Mouse (Mus musculus) megakaryocyte, embryonic 14.5 days (primary cell): Measurements from ENCODE around the gene Mkks. TPM values are rescaled to one million over a fixed set of nuclear protein-coding genes. Genes with fewer than 3 reads are reported as not detected.

Experiments used
- H3K27me3 ChIP-seq: replicated peaks from 2 replicates; pipeline ENCODE3; 2012; ENCODE audit warnings: inconsistent platforms
- H3K36me3 ChIP-seq: replicated peaks from 2 replicates; pipeline ENCODE3; 2012; ENCODE audit warnings: low read length, inconsistent platforms, mixed read lengths
- H3K4me1 ChIP-seq: 2 replicates; pipeline ENCODE4 v1.6.1; 2012; ENCODE audit warnings: inconsistent platforms
- H3K4me3 ChIP-seq: replicated peaks from 2 replicates; pipeline ENCODE3; 2012; ENCODE audit warnings: moderate library complexity, mild to moderate bottlenecking, inconsistent platforms
- H3K9me3 ChIP-seq: 2 replicates; pipeline ENCODE4 v1.6.1; 2012; ENCODE audit warnings: inconsistent platforms
- FLI1 ChIP-seq: IDR thresholded peaks from 2 replicates; pipeline ENCODE4 v1.6.1; 2012; ENCODE audit warnings: low read length, inconsistent platforms, mixed read lengths
- GATA1 ChIP-seq: IDR thresholded peaks from 3 replicates; pipeline ENCODE4 v1.6.1; 2012; ENCODE audit warnings: mixed read lengths, low read length, inconsistent platforms, borderline replicate concordance
- polyA plus RNA-seq: library from polyadenylated mRNA; stranded (reverse); fragments of >175 nt; gene quantifications from 2 replicates; pipeline ENCODE4 v1.2.3, GENCODE M21; 2012; ENCODE audit warnings: low replicate concordance; ENCODE audit not compliant: insufficient read depth

Mkks gene
- not detected in 2 replicates for polyA plus RNA-seq

- peak within 1 kb of the TSS; percentile 98 for H3K4me3 ChIP-seq
- H3K4me1 ChIP-seq: peaks cover 38% of the 10 kb centered on the region
- TF ChIP-seq FLI1 (peak; percentile 39; the same call in 1 of the 2 replicates), GATA1 (no peak)
- peaks cover 2% of the 10 kb centered on the region for H3K36me3 ChIP-seq
- H3K9me3 ChIP-seq: no peaks in the 10 kb centered on the region
- no peaks in the 10 kb centered on the region for H3K27me3 ChIP-seq
These were observed at the start of gene Mkks, which contains the start of the genes Slx4ip and AL731706.1 for GRCm38 (mm10) chr2:136891068-136891950. Gene Mkks (minus strand): TSS chr2:136891389. Gene Slx4ip (plus strand): TSS chr2:136891218. Gene AL731706.1 (minus strand): TSS chr2:136891389.

GRCm38 (mm10) chr2:136938249-136938648, 47.1 kb upstream of the Mkks start:
- Histone ChIP-seq H3K27me3 (no peaks in the 10 kb centered on the region), H3K4me3 (no peak overlapping the region), H3K4me1 (peaks cover 11% of the 10 kb centered on the region; the same call in 1 of the 2 replicates), H3K9me3 (no peaks in the 10 kb centered on the region), H3K36me3 (no peaks in the 10 kb centered on the region)
- TF ChIP-seq FLI1: no peak
- TF ChIP-seq GATA1: no peak

DNA sequence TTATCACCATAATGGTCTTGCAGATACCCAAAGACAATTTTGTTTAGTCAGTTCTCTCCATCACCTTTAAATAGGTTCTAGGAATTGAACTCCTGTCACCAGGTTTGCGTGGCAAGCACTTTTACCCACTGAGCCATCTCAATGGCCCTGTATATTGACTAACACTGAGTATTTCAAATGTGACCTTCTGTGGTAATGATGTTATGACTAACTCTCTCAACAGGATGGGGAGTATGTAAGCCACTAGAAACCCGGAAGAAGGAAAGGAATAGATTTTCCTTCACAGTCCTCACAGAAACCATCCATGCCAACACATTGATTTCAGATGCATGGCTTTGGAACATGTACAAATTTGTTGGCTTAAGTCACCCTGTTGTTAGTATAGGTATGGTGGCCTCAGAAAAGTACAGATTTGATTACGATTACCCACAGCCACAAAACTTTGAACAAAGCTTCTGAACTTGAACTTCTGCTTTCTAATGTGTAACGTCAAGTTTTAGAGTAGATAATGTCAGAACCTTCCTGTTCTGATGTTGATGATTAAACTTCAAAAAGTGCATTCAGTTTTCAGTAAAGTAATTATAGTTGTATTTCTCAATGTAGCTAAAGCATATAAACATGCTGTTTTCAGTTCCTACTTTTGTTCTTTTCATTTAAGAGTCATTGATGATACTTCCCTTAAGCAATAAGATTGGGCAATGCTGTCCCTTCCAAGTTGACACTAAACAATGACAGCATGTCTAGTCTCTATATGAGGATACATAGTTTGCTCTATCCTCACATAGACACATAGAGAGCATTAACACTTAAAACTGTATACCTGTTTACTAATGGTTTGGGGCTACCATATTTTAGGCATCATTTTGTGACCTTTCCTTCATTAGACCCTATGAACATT, 45.5 kb upstream of the Mkks start:
- no peak for TF ChIP-seq GATA1
- TF ChIP-seq FLI1: no peak

GRCm38 (mm10) chr2:136921003-136921408, 29.8 kb upstream of the Mkks start:
- Histone ChIP-seq H3K27me3 (no peaks in the 10 kb centered on the region), H3K4me1 (peaks cover 58% of the 10 kb centered on the region), H3K9me3 (no peaks in the 10 kb centered on the region), H3K36me3 (no peaks in the 10 kb centered on the region), H3K4me3 (peak overlapping the region; percentile 92)
- no peak for TF ChIP-seq FLI1
- no peak for TF ChIP-seq GATA1

More for the DNA sequence above, 45.5 kb upstream of the Mkks start:
- H3K4me1 ChIP-seq: peaks cover 8% of the 10 kb centered on the region; the same call in 1 of the 2 replicates
- H3K27me3 ChIP-seq: no peaks in the 10 kb centered on the region
- H3K9me3 ChIP-seq: no peaks in the 10 kb centered on the region
- no peak overlapping the region for H3K4me3 ChIP-seq
- H3K36me3 ChIP-seq: no peaks in the 10 kb centered on the region

DNA sequence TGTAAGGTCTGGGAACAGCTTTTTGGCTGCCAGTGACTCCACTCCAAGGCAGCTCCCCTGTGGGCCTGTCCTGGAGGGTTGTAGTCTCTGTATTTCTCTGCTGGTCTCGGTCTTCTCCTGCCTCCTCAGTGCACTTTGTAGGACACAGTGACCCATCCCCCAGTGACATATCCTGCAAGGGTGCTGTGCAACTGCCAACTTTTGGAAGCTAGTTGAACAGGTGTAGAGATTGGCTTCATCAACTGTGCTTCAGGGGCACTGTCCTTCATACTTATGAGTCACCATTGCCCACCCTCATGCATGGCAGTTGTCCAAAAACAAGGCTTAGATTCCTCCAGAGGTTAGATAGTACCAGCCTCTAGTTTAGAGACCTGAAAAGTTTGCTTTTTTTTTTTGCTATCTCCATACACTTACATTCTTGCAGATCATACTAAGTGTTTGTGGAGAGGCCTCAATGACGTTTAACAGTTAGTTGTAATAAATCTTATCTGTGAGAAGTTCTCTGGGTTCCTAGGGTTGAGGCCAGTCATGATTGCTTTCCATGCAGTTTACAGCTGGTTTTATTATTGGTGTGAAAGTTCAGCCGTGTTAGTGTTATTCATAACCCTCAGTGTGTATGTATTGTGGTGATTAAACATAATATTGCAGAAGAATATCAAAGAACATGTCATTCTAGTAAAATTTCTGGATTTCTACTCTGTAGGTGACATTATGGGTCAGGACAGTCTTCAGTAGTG, 29.2 kb upstream of the Mkks start:
- TF ChIP-seq FLI1 (no peak), GATA1 (no peak)
- no peaks in the 10 kb centered on the region for H3K27me3 ChIP-seq
- H3K4me1 ChIP-seq: peaks cover 62% of the 10 kb centered on the region
- H3K9me3 ChIP-seq: no peaks in the 10 kb centered on the region
- H3K4me3 ChIP-seq: peak overlapping the region; percentile 92
- no peaks in the 10 kb centered on the region for H3K36me3 ChIP-seq

DNA sequence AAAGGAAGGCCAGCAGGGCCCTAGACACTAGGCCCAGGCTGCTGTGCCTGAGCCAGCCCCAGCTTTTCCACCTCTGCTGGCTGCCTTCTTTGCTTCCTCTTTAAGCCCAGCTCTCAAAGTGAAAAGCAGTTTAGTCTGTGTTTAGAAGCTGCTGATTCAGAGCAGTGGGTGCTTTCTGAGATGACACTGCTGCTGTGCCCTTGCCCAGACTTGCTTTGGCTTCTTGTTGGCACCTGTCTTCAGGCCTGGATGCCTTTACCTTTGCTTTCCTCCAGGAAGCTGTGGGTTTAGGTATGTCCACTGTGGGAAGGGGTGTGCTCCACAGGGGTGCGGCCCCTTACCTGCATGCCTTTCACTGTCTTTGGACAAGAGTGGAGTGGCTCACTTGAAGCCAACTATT, 28.2 kb upstream of the Mkks start:
- TF ChIP-seq FLI1: no peak
- no peak for TF ChIP-seq GATA1
- Histone ChIP-seq H3K27me3 (no peaks in the 10 kb centered on the region), H3K4me1 (peaks cover 69% of the 10 kb centered on the region), H3K36me3 (no peaks in the 10 kb centered on the region), H3K4me3 (peak overlapping the region; percentile 54), H3K9me3 (no peaks in the 10 kb centered on the region)

DNA sequence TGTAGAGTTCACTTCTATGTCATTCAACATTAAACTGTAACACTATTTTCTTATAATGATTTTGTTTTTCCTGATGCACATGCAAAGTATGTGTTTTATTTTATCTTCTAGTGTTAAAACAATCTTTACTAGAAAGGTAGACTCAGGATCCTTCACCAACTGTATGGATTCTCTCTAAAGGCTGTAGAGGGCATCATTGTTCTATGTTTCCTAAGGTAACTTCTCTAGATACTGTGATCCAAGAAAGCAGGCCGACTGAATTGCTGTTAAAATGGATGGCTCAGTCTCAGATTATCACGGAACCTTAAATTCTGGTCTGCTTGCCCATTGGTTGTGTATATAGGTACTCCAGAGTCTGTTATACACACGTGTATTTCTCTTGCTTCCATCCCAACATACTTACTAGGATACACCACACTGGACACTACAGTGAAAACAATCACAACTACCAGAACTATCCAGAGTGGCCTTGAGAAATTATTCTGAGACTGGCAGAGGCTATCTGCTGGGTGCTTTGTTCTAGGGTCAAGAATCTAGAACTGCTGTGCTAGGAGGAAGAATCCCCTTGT, 23.2 kb upstream of the Mkks start:
- Histone ChIP-seq H3K9me3 (no peaks in the 10 kb centered on the region), H3K36me3 (peaks cover 3% of the 10 kb centered on the region), H3K27me3 (no peaks in the 10 kb centered on the region), H3K4me3 (no peak overlapping the region), H3K4me1 (peaks cover 75% of the 10 kb centered on the region)
- no peak for TF ChIP-seq GATA1
- TF ChIP-seq FLI1: no peak

GRCm38 (mm10) chr2:136913021-136913420, 21.8 kb upstream of the Mkks start:
- H3K4me1 ChIP-seq: peaks cover 67% of the 10 kb centered on the region
- H3K4me3 ChIP-seq: no peak overlapping the region
- peaks cover 3% of the 10 kb centered on the region for H3K36me3 ChIP-seq
- TF ChIP-seq GATA1: no peak
- TF ChIP-seq FLI1: no peak
- H3K9me3 ChIP-seq: no peaks in the 10 kb centered on the region
- no peaks in the 10 kb centered on the region for H3K27me3 ChIP-seq
